Mouse (Mus musculus): Measurements from ENCODE around the gene Pygm.

- TF ChIP-seq CTCF (IDR thresholded peaks at IDR 0.05; ENCODE audit: control insufficient read depth, insufficient read depth, low read length) (peak; percentile 74), POLR2A (IDR thresholded peaks at IDR 0.05; ENCODE audit: borderline replicate concordance, control insufficient read depth, low read depth, low read length) (peak; percentile 50; the same call in 1 of the 2 replicates)
These were observed 44.2 kb upstream of the Pygm start for GRCm38 (mm10) chr19:6339890-6340504.

All from bone marrow, adult 2 months (tissue).